Mouse (Mus musculus): ENCODE measurements around the gene Timm8a1.

DNA sequence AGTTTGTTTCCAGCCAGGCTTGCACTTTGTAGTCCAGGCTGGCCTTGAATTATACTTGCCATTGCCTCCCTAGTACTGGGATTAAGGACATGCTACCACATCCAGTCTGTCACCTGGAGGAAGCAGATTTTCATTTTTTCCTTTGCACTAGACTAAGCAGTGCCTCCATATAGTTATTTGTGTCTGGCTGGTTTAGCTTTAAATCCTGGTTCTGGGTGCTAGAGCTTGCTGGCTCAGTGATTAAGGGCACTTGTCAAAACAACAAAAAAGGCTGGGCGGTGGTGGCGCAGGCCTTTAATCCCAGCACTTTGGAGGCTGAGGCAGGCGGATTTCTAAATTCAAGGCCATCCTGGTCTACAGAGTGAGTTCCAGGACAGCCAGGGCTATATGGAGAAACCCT is 47.3 kb upstream of the Timm8a1 start:
- no peak for TF ChIP-seq CTCF (IDR thresholded peaks at IDR 0.05; ENCODE audit: low read depth)
- TF ChIP-seq EP300 (optimal IDR thresholded peaks at IDR 0.05), result no peak

Data from stomach, postnatal 0 days (tissue).